Mouse (Mus musculus): ENCODE results near the gene Krt26. TPM values are rescaled to one million over a fixed set of nuclear protein-coding genes. Genes with fewer than 3 reads are reported as not detected.

Gene Krt26
- total RNA-seq, 2 experiments from 2014 or later: not detected

DNA sequence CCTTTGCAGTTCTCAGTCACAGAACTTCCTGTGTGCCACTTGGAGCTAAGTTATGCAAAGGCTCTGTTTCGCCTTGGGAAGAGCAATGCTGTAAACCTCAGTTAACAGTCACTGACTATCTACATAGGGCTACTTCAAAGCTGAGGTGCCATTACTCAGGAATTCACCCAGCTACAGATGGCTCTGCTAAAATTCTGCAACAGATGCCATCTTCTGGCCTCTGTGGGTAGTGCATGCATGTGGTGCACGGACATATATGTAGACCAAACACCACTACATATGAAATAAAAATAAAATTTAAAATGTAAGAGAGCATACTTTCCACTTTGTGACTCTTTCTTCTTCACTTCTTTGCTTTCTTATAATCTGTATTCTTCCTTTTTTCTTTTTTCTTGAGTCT lies 30.2 kb downstream of the Krt26 start:
- intact Hi-C loops (cut with DNase I): no loop called here
- DNase-seq (ENCODE audit: low spot score in 2 of 2): peak; percentile 24 to 37

DNA sequence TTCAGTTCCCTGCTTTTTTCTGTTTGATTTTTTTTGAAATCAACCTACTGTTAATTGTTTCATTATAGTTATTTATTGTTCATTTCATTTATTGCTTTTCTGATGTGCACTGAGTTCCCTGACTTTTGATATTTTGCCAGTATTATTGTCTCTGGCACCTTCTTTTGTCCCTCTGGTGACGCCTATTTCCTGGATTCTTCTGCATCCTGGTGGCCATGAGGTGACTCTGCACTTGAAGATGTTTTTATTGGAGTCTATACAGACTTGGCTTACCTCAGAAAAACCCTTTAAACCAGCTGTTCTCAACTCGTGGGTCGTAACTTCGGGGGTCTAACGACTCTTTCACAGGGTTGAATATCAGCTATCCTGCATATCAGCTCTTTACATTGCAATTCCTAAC lies 42.7 kb downstream of the Krt26 start:
- DNase-seq (ENCODE audit: low spot score in 2 of 2): no peak
- intact Hi-C loops (cut with DNase I): no loop called here

DNA sequence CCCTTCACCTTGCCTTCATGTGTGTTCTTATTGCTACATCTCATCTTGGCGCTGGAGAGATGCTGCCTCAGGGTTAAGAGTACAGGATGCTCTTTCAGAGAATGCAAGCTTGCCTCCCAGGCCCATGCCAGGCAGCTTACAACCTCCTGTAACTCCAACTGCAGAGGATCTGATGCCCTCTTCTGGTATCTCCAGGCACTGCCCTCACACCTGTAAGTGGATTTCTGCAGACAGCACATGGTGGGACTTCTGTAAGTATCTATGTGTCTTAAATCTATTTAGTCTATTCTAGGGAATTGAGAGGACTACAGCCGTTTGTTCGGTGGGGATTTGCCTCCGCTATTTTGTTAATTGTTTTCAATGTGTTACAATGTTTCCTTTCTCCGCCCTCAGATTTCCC lies 44.9 kb downstream of the Krt26 start:
- peak; percentile 11 to 24 for DNase-seq (ENCODE audit: low spot score in 2 of 2)
- intact Hi-C loops (cut with DNase I): no loop called here

DNA sequence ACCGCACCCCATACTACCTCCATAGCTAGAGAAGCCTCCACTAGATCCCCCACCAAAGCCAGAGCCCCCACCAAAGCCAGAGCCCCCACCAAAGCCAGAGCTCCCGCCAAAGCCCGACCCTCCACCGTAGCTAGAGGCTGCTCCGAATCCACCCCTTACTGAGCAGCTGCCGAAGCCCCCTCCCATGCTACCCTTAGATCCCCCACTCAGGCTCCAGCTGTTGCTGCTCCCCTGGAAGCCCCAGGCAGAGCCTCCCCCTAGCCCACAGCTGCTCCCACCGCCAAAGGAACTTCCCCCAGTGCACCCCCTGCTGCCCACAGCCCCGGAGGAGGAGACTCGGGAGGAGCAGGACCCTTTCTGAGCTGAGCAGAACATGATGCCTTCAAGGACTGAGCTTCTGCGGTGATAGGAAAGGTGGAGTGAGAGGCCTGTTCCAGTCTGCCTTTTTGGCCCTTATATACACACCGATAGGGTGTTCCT lies 52.9 kb downstream of the Krt26 start, which contains the start of gene Krt24:
Gene Krt24 (minus strand): TSS at position 430 of the 480 bp plus-strand sequence.
- intact Hi-C loops (cut with DNase I): no loop called here
- no peak for DNase-seq (ENCODE audit: low spot score in 2 of 2)

DNA sequence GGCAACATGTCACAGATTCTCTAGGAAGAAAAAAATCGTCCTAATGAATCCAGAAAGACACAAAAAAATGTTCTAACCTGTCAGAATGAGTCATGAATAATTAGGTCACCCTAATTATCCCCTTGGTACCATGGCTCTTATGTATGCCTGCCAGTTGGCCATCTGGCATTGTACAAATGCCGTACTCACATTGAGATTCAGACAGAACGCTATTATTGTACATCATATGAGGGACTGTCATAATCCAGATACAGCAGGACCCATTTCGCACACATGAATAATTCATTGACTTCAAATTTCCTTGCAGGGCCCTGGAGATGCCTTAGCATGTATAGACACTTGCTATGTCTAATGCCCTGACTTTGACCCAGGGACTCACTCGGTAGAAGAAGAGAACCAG lies 53.8 kb downstream of the Krt26 start:
- no peak for DNase-seq (ENCODE audit: low spot score in 2 of 2)
- intact Hi-C loops (cut with DNase I): no loop called here

DNA sequence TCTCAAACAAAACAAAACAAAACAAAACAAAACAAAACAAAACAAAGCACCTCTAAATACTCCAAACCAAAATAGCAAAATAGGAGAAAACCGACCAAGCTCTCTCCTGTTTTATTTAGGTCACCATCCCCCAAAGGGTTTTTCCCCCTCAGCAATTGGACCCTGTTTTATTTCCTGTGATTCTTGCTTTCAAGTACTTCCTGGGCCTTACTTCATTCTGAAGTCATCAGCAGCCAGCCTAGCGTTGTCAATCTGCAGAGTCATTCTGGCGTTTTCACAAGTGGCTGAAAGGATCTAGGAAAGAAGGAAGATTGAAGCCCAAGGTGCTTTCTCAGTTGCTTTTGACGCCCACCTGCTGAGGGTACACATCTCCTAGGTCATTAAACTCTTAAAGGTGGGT lies 54.4 kb downstream of the Krt26 start:
- no peak for DNase-seq (ENCODE audit: low spot score in 2 of 2)
- intact Hi-C loops (cut with DNase I): no loop called here

DNA sequence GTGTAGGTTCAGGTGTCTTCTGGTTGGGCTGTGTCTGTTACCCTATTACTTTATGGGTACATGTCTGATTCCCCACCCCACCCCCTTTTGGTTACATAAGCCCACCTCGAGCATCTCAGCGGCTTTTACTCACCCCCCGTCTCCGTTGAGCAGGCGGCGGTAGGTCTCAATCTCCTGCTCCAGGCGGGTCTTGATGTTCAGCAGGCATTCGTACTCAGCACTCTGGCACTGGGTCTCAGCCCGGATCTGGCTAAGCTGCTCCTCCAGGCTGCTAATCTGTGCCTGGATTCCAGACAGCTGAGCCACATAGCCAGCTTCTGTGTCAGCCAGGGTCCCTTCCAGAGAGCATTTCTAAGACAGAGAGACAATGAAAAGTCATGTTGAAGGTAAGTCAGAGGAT lies 56.6 kb downstream of the Krt26 start:
- intact Hi-C loops (cut with DNase I): no loop called here
- no peak for DNase-seq (ENCODE audit: low spot score in 2 of 2)

DNA sequence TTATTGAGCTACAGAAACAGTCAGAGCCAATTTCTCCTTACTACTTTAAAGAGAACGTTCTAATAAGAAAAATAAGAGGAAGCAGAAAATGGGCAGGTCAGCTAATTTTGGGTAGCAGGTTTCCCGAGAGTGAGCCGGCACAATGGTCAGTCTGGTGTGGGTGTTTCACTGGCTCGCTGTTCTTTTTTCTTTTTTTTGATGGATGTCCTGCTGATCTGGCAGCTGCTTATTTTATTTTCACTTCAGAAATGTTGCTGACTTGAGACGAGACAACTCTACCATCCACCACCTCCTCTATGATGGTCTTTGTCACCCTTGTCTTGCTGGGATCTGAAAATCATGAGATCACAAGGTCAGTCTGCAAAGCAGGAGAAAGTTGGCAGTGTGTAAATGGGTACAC lies 57.8 kb downstream of the Krt26 start:
- intact Hi-C loops (cut with DNase I): no loop called here
- no peak for DNase-seq (ENCODE audit: low spot score in 2 of 2)

Other genes starting within 250 kb of the Krt26 start
- under 1 TPM; 0.45 to 0.54 TPM for gene Tns4, start 248.7 kb downstream of the Krt26 start, total RNA-seq (2021)
- not detected for gene Ccr7, start 182.9 kb downstream of the Krt26 start, total RNA-seq (2021)
- gene Smarce1, start 106.9 kb downstream of the Krt26 start, total RNA-seq (2021): 10 to 100 TPM; 53.0 to 65.2 TPM
- gene Krt222, start 93.9 kb downstream of the Krt26 start, total RNA-seq (2021): 10 to 100 TPM; 31.2 to 37.7 TPM
- gene Krt24, start 52.7 kb downstream of the Krt26 start, total RNA-seq (2021): not detected
- gene Krt25, start 15.0 kb downstream of the Krt26 start, total RNA-seq (2021): not detected
- gene Krt27, start 13.1 kb upstream of the Krt26 start, total RNA-seq (2021): not detected
- not detected for gene Krt28, start 36.9 kb upstream of the Krt26 start, total RNA-seq (2021)
- 10 to 100 TPM in 1 of 2 experiments, 1 to 10 TPM in 1; 9.7 to 12.4 TPM for gene Krt10, start 51.4 kb upstream of the Krt26 start, total RNA-seq (2021)
- 10 to 100 TPM in 1 of 2 experiments, 1 to 10 TPM in 1; 9.4 to 13.4 TPM for gene Krt12, start 84.3 kb upstream of the Krt26 start, total RNA-seq (2021)
- not detected for gene Krt20, start 100.2 kb upstream of the Krt26 start, total RNA-seq (2021)
- not detected for gene Krt23, start 155.2 kb upstream of the Krt26 start, total RNA-seq (2021)
- gene Krt39, start 183.4 kb upstream of the Krt26 start, total RNA-seq (2021): not detected
- gene Krt40, start 205.2 kb upstream of the Krt26 start, total RNA-seq (2021): not detected
- gene Krtap3-3, start 212.9 kb upstream of the Krt26 start, total RNA-seq (2021): not detected
- not detected for gene Krtap3-2, start 218.9 kb upstream of the Krt26 start, total RNA-seq (2021)
- gene Gm11939, start 221.5 kb upstream of the Krt26 start, total RNA-seq (2021): not detected
- not detected for gene Krtap3-1, start 228.7 kb upstream of the Krt26 start, total RNA-seq (2021)
- gene Krtap1-5, start 243.1 kb upstream of the Krt26 start, total RNA-seq (2021): not detected
- gene Krtap1-4, start 245.7 kb upstream of the Krt26 start, total RNA-seq (2021): not detected